ENCODE assay signal across 8 mouse cellular contexts in genomic region chr11:77463101-77463445, GRCm38 (mm10). TPM values are rescaled to one million over a fixed set of nuclear protein-coding genes. Genes with fewer than 3 reads are reported as not detected.
DNase-seq lines count a peak whose midpoint lies in the region; ATAC-seq and TF ChIP-seq lines count a peak whose summit lies in the region.

No protein-coding gene starts in this region.

- H3K27ac ChIP-seq in left cerebral cortex, adult 2 months = peak overlapping the region; percentile 76
- no peak overlapping the region for H3K27ac ChIP-seq in embryonic facial prominence, embryonic 15.5 days (replicated peaks)
- no peak overlapping the region for H3K27ac ChIP-seq in intestine, embryonic 15.5 days
- no peak overlapping the region for H3K27ac ChIP-seq in neural tube, embryonic 13.5 days (replicated peaks)

- 40% methylated on average over 8 of the region's 8 CpGs for WGBS in embryonic facial prominence, embryonic 15.5 days
- 39% methylated on average over 8 of the region's 8 CpGs for WGBS in intestine, embryonic 15.5 days
- WGBS in neural tube, embryonic 13.5 days = 49% methylated on average over 8 of the region's 8 CpGs

- no peak for ATAC-seq in embryonic facial prominence, embryonic 15.5 days (ENCODE audit: insufficient number of reproducible peaks, low FRiP score, low TSS enrichment, low read depth)
- no peak for ATAC-seq in intestine, embryonic 15.5 days
- no peak for ATAC-seq in neural tube, embryonic 13.5 days (ENCODE audit: low read depth)

- peaks cover 31% of the 10 kb centered on the region for H3K4me1 ChIP-seq in embryonic facial prominence, embryonic 15.5 days
- H3K4me1 ChIP-seq in intestine, embryonic 15.5 days (replicated peaks) = peaks cover 14% of the 10 kb centered on the region
- peaks cover 21% of the 10 kb centered on the region for H3K4me1 ChIP-seq in neural tube, embryonic 13.5 days (replicated peaks)

- peaks cover 57% of the 10 kb centered on the region for H3K27me3 ChIP-seq in embryonic facial prominence, embryonic 15.5 days
- peaks cover 57% of the 10 kb centered on the region for H3K27me3 ChIP-seq in intestine, embryonic 15.5 days (replicated peaks)
- peaks cover 89% of the 10 kb centered on the region for H3K27me3 ChIP-seq in neural tube, embryonic 13.5 days

- no peaks in the 10 kb centered on the region for H3K9me3 ChIP-seq in embryonic facial prominence, embryonic 15.5 days (replicated peaks)
- H3K9me3 ChIP-seq in intestine, embryonic 15.5 days = no peaks in the 10 kb centered on the region
- no peaks in the 10 kb centered on the region for H3K9me3 ChIP-seq in neural tube, embryonic 13.5 days

- peak overlapping the region; percentile 61 for H3K4me3 ChIP-seq in left cerebral cortex, adult 2 months
- peak overlapping the region; percentile 55 for H3K4me3 ChIP-seq in embryonic facial prominence, embryonic 15.5 days (replicated peaks)
- peak overlapping the region; percentile 53 for H3K4me3 ChIP-seq in intestine, embryonic 15.5 days (replicated peaks)
- 0 out of 2 replicates have a peak overlapping the region, but pooled peaks have one; percentile 53 for H3K4me3 ChIP-seq in neural tube, embryonic 13.5 days

- H3K9ac ChIP-seq in embryonic facial prominence, embryonic 15.5 days = no peak overlapping the region
- no peak overlapping the region for H3K9ac ChIP-seq in intestine, embryonic 15.5 days
- H3K9ac ChIP-seq in neural tube, embryonic 13.5 days = no peak overlapping the region

- H3K4me2 ChIP-seq in embryonic facial prominence, embryonic 15.5 days (replicated peaks) = peak overlapping the region; percentile 99
- H3K4me2 ChIP-seq in intestine, embryonic 15.5 days (replicated peaks) = peak overlapping the region; percentile 99
- peak overlapping the region; percentile 99 for H3K4me2 ChIP-seq in neural tube, embryonic 13.5 days

- no peak for DNase-seq in left cerebral cortex, adult 2 months (ENCODE audit: extremely low spot score in 1 of 2, low spot score in 2 of 2)
- DNase-seq in left cerebral cortex, postnatal 4 days = no peak
- DNase-seq in thymus, postnatal 4 days = no peak
- no peak for DNase-seq in layer of hippocampus, postnatal 36 days
- DNase-seq in c-Kit-positive CD71-positive TER-119-positive erythroid progenitor cells, embryonic 14.5 days (ENCODE audit: low spot score) = no peak

- intact Hi-C loops in left cerebral cortex, adult 2 months (cut with DNase I) = no loop called here
- intact Hi-C loops in left cerebral cortex, postnatal 4 days (cut with DNase I) = loop anchor here (10.0 kb wide), 1 partner anchor 128 kb away; no protein-coding TSS in a partner anchor

- TF ChIP-seq CTCF in left cerebral cortex, adult 2 months (IDR thresholded peaks at IDR 0.05) = no peak

- no peaks in the 10 kb centered on the region for H3K36me3 ChIP-seq in embryonic facial prominence, embryonic 15.5 days
- no peaks in the 10 kb centered on the region for H3K36me3 ChIP-seq in intestine, embryonic 15.5 days
- 0 out of 2 replicates have a peak, but pooled peaks cover 3% of the 10 kb centered on the region for H3K36me3 ChIP-seq in neural tube, embryonic 13.5 days

RNA-seq across cellular contexts. Expression of gene Coro6, which starts 0.9 kb away (rescaled TPM):
- 10 to 100 TPM; 48.9 to 57.9 TPM for total RNA-seq in left cerebral cortex, adult 2 months (2021)
- 1 to 10 TPM; 2.2 to 3.7 TPM for total RNA-seq in left cerebral cortex, postnatal 4 days (2021)
- polyA plus RNA-seq in embryonic facial prominence, embryonic 15.5 days (2015; fragmentation: Nextera tagmentation; extraction: Ambion mirVana) = 1.6 and 2.4 TPM in 2 replicates
- 0.06 TPM in 1 of 2 replicates, not detected in the other for polyA plus RNA-seq in intestine, embryonic 15.5 days (2015; fragmentation: Nextera tagmentation; extraction: Ambion mirVana)
- polyA plus RNA-seq in neural tube, embryonic 13.5 days (2015; fragmentation: Nextera tagmentation; extraction: Ambion mirVana) = 0.22 and 0.31 TPM in 2 replicates
- 10 to 100 TPM; 12.5 to 15.9 TPM for total RNA-seq in layer of hippocampus, postnatal 36 days (2021)

RNA-seq across cellular contexts. Expression of gene Ankrd13b, which starts 26.4 kb away (rescaled TPM):
- 10 to 100 TPM; 89.7 to 91.7 TPM for total RNA-seq in left cerebral cortex, adult 2 months (2021)
- 100 to 1,000 TPM; 216 to 217 TPM for total RNA-seq in left cerebral cortex, postnatal 4 days (2021)
- polyA plus RNA-seq in embryonic facial prominence, embryonic 15.5 days (2015; fragmentation: Nextera tagmentation; extraction: Ambion mirVana) = 8.9 and 10.4 TPM in 2 replicates
- 4.9 and 5.1 TPM in 2 replicates for polyA plus RNA-seq in intestine, embryonic 15.5 days (2015; fragmentation: Nextera tagmentation; extraction: Ambion mirVana)
- 33.7 and 37.9 TPM in 2 replicates for polyA plus RNA-seq in neural tube, embryonic 13.5 days (2015; fragmentation: Nextera tagmentation; extraction: Ambion mirVana)
- total RNA-seq in layer of hippocampus, postnatal 36 days (2021) = 10 to 100 TPM; 83.2 to 88.4 TPM

RNA-seq across cellular contexts. Expression of gene Git1, which starts 30.3 kb away (rescaled TPM):
- total RNA-seq in left cerebral cortex, adult 2 months (2021) = 100 to 1,000 TPM; 297 to 305 TPM
- 100 to 1,000 TPM; 150 to 151 TPM for total RNA-seq in left cerebral cortex, postnatal 4 days (2021)
- 11.7 and 12.5 TPM in 2 replicates for polyA plus RNA-seq in embryonic facial prominence, embryonic 15.5 days (2015; fragmentation: Nextera tagmentation; extraction: Ambion mirVana)
- polyA plus RNA-seq in intestine, embryonic 15.5 days (2015; fragmentation: Nextera tagmentation; extraction: Ambion mirVana) = 10.7 and 11.8 TPM in 2 replicates
- 11.5 and 14.1 TPM in 2 replicates for polyA plus RNA-seq in neural tube, embryonic 13.5 days (2015; fragmentation: Nextera tagmentation; extraction: Ambion mirVana)
- 100 to 1,000 TPM; 284 to 288 TPM for total RNA-seq in layer of hippocampus, postnatal 36 days (2021)

RNA-seq across cellular contexts. Expression of gene Abhd15, which starts 51.8 kb away (rescaled TPM):
- 1 to 10 TPM; 1.4 to 1.7 TPM for total RNA-seq in left cerebral cortex, adult 2 months (2021)
- total RNA-seq in left cerebral cortex, postnatal 4 days (2021) = under 1 TPM; 0.50 to 0.54 TPM
- 3.5 and 3.9 TPM in 2 replicates for polyA plus RNA-seq in embryonic facial prominence, embryonic 15.5 days (2015; fragmentation: Nextera tagmentation; extraction: Ambion mirVana)
- polyA plus RNA-seq in intestine, embryonic 15.5 days (2015; fragmentation: Nextera tagmentation; extraction: Ambion mirVana) = 3.5 and 3.6 TPM in 2 replicates
- 2.6 and 2.9 TPM in 2 replicates for polyA plus RNA-seq in neural tube, embryonic 13.5 days (2015; fragmentation: Nextera tagmentation; extraction: Ambion mirVana)
- total RNA-seq in layer of hippocampus, postnatal 36 days (2021) = 1 to 10 TPM; 1.3 to 1.5 TPM

RNA-seq across cellular contexts. Expression of gene Trp53i13, which starts 52.7 kb away (rescaled TPM):
- 1 to 10 TPM; 3.6 to 5.0 TPM for total RNA-seq in left cerebral cortex, adult 2 months (2021)
- 1 to 10 TPM; 5.8 TPM for total RNA-seq in left cerebral cortex, postnatal 4 days (2021)
- polyA plus RNA-seq in embryonic facial prominence, embryonic 15.5 days (2015; fragmentation: Nextera tagmentation; extraction: Ambion mirVana) = 61.8 and 63.9 TPM in 2 replicates
- polyA plus RNA-seq in intestine, embryonic 15.5 days (2015; fragmentation: Nextera tagmentation; extraction: Ambion mirVana) = 28.5 and 29.1 TPM in 2 replicates
- 18.0 and 18.3 TPM in 2 replicates for polyA plus RNA-seq in neural tube, embryonic 13.5 days (2015; fragmentation: Nextera tagmentation; extraction: Ambion mirVana)
- 1 to 10 TPM; 5.4 to 5.9 TPM for total RNA-seq in layer of hippocampus, postnatal 36 days (2021)
